7 mouse cellular contexts compared by ENCODE assay signal in genomic region chr9:67040963-67041839, GRCm38 (mm10). TPM values are rescaled to one million over a fixed set of nuclear protein-coding genes. Genes with fewer than 3 reads are reported as not detected.
DNase-seq lines count a peak whose midpoint lies in the region; ATAC-seq and TF ChIP-seq lines count a peak whose summit lies in the region.

No protein-coding gene starts in this region.

- peak overlapping the region; percentile 25 for H3K4me2 ChIP-seq in CH12.LX (ENCODE audit: insufficient read depth, low read depth, poor library complexity, severe bottlenecking)
- H3K4me2 ChIP-seq in heart, postnatal 0 days (ENCODE audit: low read depth, low read length) = peak overlapping the region; percentile 77
- H3K4me2 ChIP-seq in liver, postnatal 0 days (ENCODE audit: low read depth, low read length) = peak overlapping the region; percentile 83

- peaks cover 0 to 29% of the 10 kb centered on the region in 2 experiments for H3K36me3 ChIP-seq in CH12.LX (replicated peaks in 1 of 2; ENCODE audit: control insufficient read depth in 1 of 2, insufficient read depth in 1 of 2, low read length in 1 of 2)
- peaks cover 0 to 48% of the 10 kb centered on the region in 2 experiments; a peak in 2 of 4 replicates for H3K36me3 ChIP-seq in MEL (ENCODE audit: control insufficient read depth in 1 of 2, insufficient read depth in 2 of 2, low read length in 2 of 2)
- H3K36me3 ChIP-seq in heart, postnatal 0 days (replicated peaks; ENCODE audit: control insufficient read depth, insufficient read depth, low read length) = peaks cover 61% of the 10 kb centered on the region
- H3K36me3 ChIP-seq in liver, postnatal 0 days (replicated peaks; ENCODE audit: insufficient read depth, low read length) = peaks cover under 1% of the 10 kb centered on the region

- intact Hi-C loops in left cerebral cortex, postnatal 36 days (cut with DNase I) = loop anchor here (5.0 kb wide), 2 partner anchors 209 to 249 kb away; partner anchors contain the start of gene Aph1c

- H3K4me1 ChIP-seq in CH12.LX (ENCODE audit: control insufficient read depth in 1 of 2, insufficient read depth in 2 of 2) = peaks cover 0 to 66% of the 10 kb centered on the region in 2 experiments; a peak in 2 of 4 replicates
- peaks cover 30 to 38% of the 10 kb centered on the region in 2 experiments for H3K4me1 ChIP-seq in MEL (ENCODE audit: control insufficient read depth in 1 of 2, insufficient read depth in 2 of 2, low read length in 2 of 2)
- H3K4me1 ChIP-seq in heart, postnatal 0 days (ENCODE audit: control insufficient read depth, insufficient read depth) = peaks cover 41% of the 10 kb centered on the region
- peaks cover 54% of the 10 kb centered on the region for H3K4me1 ChIP-seq in liver, postnatal 0 days (ENCODE audit: insufficient read depth)

- ATAC-seq in heart, postnatal 0 days (ENCODE audit: insufficient read depth, low read depth) = no peak
- no peak for ATAC-seq in liver, postnatal 0 days

- TF ChIP-seq POLR2A in CH12.LX (IDR thresholded peaks at IDR 0.05; ENCODE audit: low read depth, low read length) (no peak), MEL (IDR thresholded peaks at IDR 0.05; ENCODE audit: control insufficient read depth in 1 of 2, insufficient read depth in 1 of 2, low read depth in 1 of 2, low read length in 2 of 2, poor library complexity in 1 of 2) (no peak)

- no peak for TF ChIP-seq RAD21 in CH12.LX (IDR thresholded peaks at IDR 0.05; ENCODE audit: low read depth, low read length)
- TF ChIP-seq RAD21 in MEL (IDR thresholded peaks at IDR 0.05; ENCODE audit: low read depth, low read length) = no peak

- no peak overlapping the region for H3K9ac ChIP-seq in CH12.LX (ENCODE audit: insufficient read depth, low read depth)
- H3K9ac ChIP-seq in MEL (ENCODE audit: control insufficient read depth, low read depth, low read length, poor library complexity, severe bottlenecking) = peak overlapping the region; percentile 78
- peak overlapping the region; percentile 98 for H3K9ac ChIP-seq in heart, postnatal 0 days (replicated peaks; ENCODE audit: low read depth, low read length)
- peak overlapping the region; percentile 92 for H3K9ac ChIP-seq in liver, postnatal 0 days (replicated peaks)

- peaks cover 2% of the 10 kb centered on the region; the same call in 1 of the 2 replicates for H3K79me2 ChIP-seq in CH12.LX (replicated peaks; ENCODE audit: control insufficient read depth, extremely low read depth, insufficient read depth, poor library complexity, severe bottlenecking)
- peaks cover 44% of the 10 kb centered on the region for H3K79me2 ChIP-seq in MEL (ENCODE audit: control insufficient read depth, insufficient read depth, low read length, poor library complexity)

- DNase-seq in CH12.LX (ENCODE audit: extremely low read depth) (no peak), MEL (ENCODE audit: low read depth, low spot score) (peak; percentile 59), MN1 (ENCODE audit: low spot score) (no peak)
- no peak for DNase-seq in heart, postnatal 0 days (ENCODE audit: low spot score)
- DNase-seq in liver, postnatal 0 days = peak; percentile 29
- no peak for DNase-seq in urinary bladder, adult 2 months (ENCODE audit: low spot score)
- DNase-seq in left cerebral cortex, postnatal 36 days (ENCODE audit: low spot score in 2 of 2) = no peak

- dilution Hi-C loops in CH12.LX (cut with MboI; ENCODE audit: extremely low pct_ligation_motif_present, extremely low pct_unique_long_range_greater_than_20kb, low sequenced_read_pairs) = no loop called here

- no peak for TF ChIP-seq EP300 in CH12.LX (IDR thresholded peaks at IDR 0.05; ENCODE audit: low read length)
- TF ChIP-seq EP300 in MEL (IDR thresholded peaks at IDR 0.05; ENCODE audit: low read depth in 1 of 2, low read length in 2 of 2) = no peak
- TF ChIP-seq EP300 in heart, postnatal 0 days (IDR thresholded peaks at IDR 0.05; ENCODE audit: low read depth) = no peak
- TF ChIP-seq EP300 in liver, postnatal 0 days (IDR thresholded peaks at IDR 0.05; ENCODE audit: low read depth) = no peak

- no peak overlapping the region for H3K27ac ChIP-seq in CH12.LX (ENCODE audit: insufficient read depth, low read depth)
- peak overlapping the region; percentile 89 for H3K27ac ChIP-seq in MEL (ENCODE audit: control insufficient read depth, low read depth, low read length)
- H3K27ac ChIP-seq in heart, postnatal 0 days (ENCODE audit: low read depth) = peak overlapping the region; percentile 97
- H3K27ac ChIP-seq in liver, postnatal 0 days (ENCODE audit: low read depth) = peak overlapping the region; percentile 87

- no peaks in the 10 kb centered on the region for H3K27me3 ChIP-seq in CH12.LX (replicated peaks)
- no peaks in the 10 kb centered on the region for H3K27me3 ChIP-seq in MEL (ENCODE audit: control insufficient read depth in 1 of 2, insufficient read depth in 2 of 2, low read length in 2 of 2)
- no peaks in the 10 kb centered on the region for H3K27me3 ChIP-seq in heart, postnatal 0 days (ENCODE audit: control insufficient read depth, insufficient read depth, low read length)
- H3K27me3 ChIP-seq in liver, postnatal 0 days (ENCODE audit: insufficient read depth, low read length) = peaks cover 6% of the 10 kb centered on the region; the same call in 1 of the 2 replicates

- in situ Hi-C loops in CH12.LX (cut with MboI; ENCODE audit: low pct_ligation_motif_present, low pct_unique_long_range_greater_than_20kb, low sequenced_read_pairs) = loop anchor here (5.0 to 10.0 kb wide), 4 partner anchors 39 to 224 kb away; no protein-coding TSS in a partner anchor

- 7% methylated on average over 4 of the region's 4 CpGs for whole genome bisulfite sequencing in heart, postnatal 0 days
- WGBS in liver, postnatal 0 days (ENCODE audit: insufficient replicate concordance) = 27% methylated on average over 4 of the region's 4 CpGs

- TF ChIP-seq CTCF in CH12.LX (conservative IDR thresholded peaks at IDR 0.05 in 1 of 2, IDR thresholded peaks at IDR 0.05 in 1 of 2; ENCODE audit: low read depth in 2 of 2, low read length in 2 of 2) (no peak), MEL (IDR thresholded peaks at IDR 0.05 in 2 of 3, conservative IDR thresholded peaks at IDR 0.05 in 1 of 3; ENCODE audit: control insufficient read depth in 1 of 3, insufficient read depth in 1 of 3, low read depth in 2 of 3, low read length in 3 of 3, poor library complexity in 1 of 3, severe bottlenecking in 1 of 3) (no peak)
- no peak for TF ChIP-seq CTCF in heart, postnatal 0 days (IDR thresholded peaks at IDR 0.05; ENCODE audit: low read depth)
- no peak for TF ChIP-seq CTCF in liver, postnatal 0 days (IDR thresholded peaks at IDR 0.05; ENCODE audit: low read depth)

- H3K9me3 ChIP-seq in CH12.LX (replicated peaks; ENCODE audit: low read length) (no peaks in the 10 kb centered on the region), MEL (replicated peaks; ENCODE audit: insufficient read depth, low read length) (no peaks in the 10 kb centered on the region)
- H3K9me3 ChIP-seq in heart, postnatal 0 days (replicated peaks; ENCODE audit: control insufficient read depth, low read length) = no peaks in the 10 kb centered on the region
- H3K9me3 ChIP-seq in liver, postnatal 0 days (ENCODE audit: low read length) = no peaks in the 10 kb centered on the region

- H3K4me3 ChIP-seq in CH12.LX (replicated peaks in 1 of 3; ENCODE audit: low read depth in 2 of 3, low read length in 2 of 3, poor library complexity in 1 of 3) = peak overlapping the region in 2 of 3 experiments; percentile 74 to 92
- peak overlapping the region; percentile 58 to 74 for H3K4me3 ChIP-seq in MEL (ENCODE audit: control insufficient read depth in 1 of 2, insufficient read depth in 1 of 2, low read depth in 2 of 2, low read length in 2 of 2)
- peak overlapping the region; percentile 80 for H3K4me3 ChIP-seq in heart, postnatal 0 days (ENCODE audit: low read depth, low read length)
- H3K4me3 ChIP-seq in liver, postnatal 0 days (ENCODE audit: low read depth, low read length) = peak overlapping the region; percentile 94

TF ChIP-seq in CH12.LX, 34 proteins besides CTCF, POLR2A, EP300 and RAD21:
- TF ChIP-seq SMC3 (IDR thresholded peaks at IDR 0.05; ENCODE audit: low read depth, low read length) (no peak), GABPA (IDR thresholded peaks at IDR 0.05; ENCODE audit: insufficient replicate concordance, low read depth, low read length) (no peak), ZNF384 (IDR thresholded peaks at IDR 0.05; ENCODE audit: low read depth, low read length) (peak; percentile 81), JUND (conservative IDR thresholded peaks at IDR 0.05; ENCODE audit: low read depth, low read length) (no peak), ZKSCAN1 (IDR thresholded peaks at IDR 0.05; ENCODE audit: borderline replicate concordance, low read depth, low read length) (no peak), MEF2A (IDR thresholded peaks at IDR 0.05; ENCODE audit: borderline replicate concordance, low read depth, low read length) (no peak), JUN (IDR thresholded peaks at IDR 0.05; ENCODE audit: insufficient read depth, low read depth, low read length) (no peak)

TF ChIP-seq in MEL, 35 proteins besides CTCF, POLR2A, EP300 and RAD21 (continues in another document):
- no peak for TF ChIP-seq GABPA (IDR thresholded peaks at IDR 0.05; ENCODE audit: low read depth, low read length)
- peak; percentile 8; the same call in 1 of the 2 replicates for TF ChIP-seq SIN3A (IDR thresholded peaks at IDR 0.05; ENCODE audit: low read length)
- no peak for TF ChIP-seq SMC3 (IDR thresholded peaks at IDR 0.05; ENCODE audit: low read depth, low read length)
- TF ChIP-seq ZKSCAN1 (IDR thresholded peaks at IDR 0.05; ENCODE audit: low read depth, low read length) = no peak; the same call in 1 of the 2 replicates
- TF ChIP-seq GATA1 (IDR thresholded peaks at IDR 0.05; ENCODE audit: low read depth, low read length) = no peak
- peak; percentile 98 for TF ChIP-seq ZNF384 (IDR thresholded peaks at IDR 0.05; ENCODE audit: low read depth, low read length)
- no peak for TF ChIP-seq POLR2AphosphoS2 (IDR thresholded peaks at IDR 0.05; ENCODE audit: low read length)
- TF ChIP-seq MYC (IDR thresholded peaks at IDR 0.05; ENCODE audit: low read depth, low read length) = 0 out of 2 replicates have a peak, but pooled peaks have one; percentile 7
- peak; percentile 6 for TF ChIP-seq MXI1 (IDR thresholded peaks at IDR 0.05; ENCODE audit: low read depth, low read length)
- TF ChIP-seq JUND (IDR thresholded peaks at IDR 0.05; ENCODE audit: low read depth, low read length) = no peak

RNA-seq across cellular contexts. Expression of gene Tpm1, which starts 8.0 kb away (rescaled TPM):
- total RNA-seq in CH12.LX (2012; rRNA removed) (34.6 and 34.9 TPM in 2 replicates), CH12.LX (2014; rRNA removed) (63.1 and 67.2 TPM in 2 replicates), MEL (2012; rRNA removed) (38.2 and 56.5 TPM in 2 replicates)
- polyA plus RNA-seq in CH12.LX (2012; ENCODE audit: insufficient read length, low read depth) (178 and 213 TPM in 2 replicates), MEL (2012; ENCODE audit: insufficient read depth in 1 of 2, insufficient read length in 2 of 2, low read depth in 1 of 2, low replicate concordance in 2 of 2, missing spikeins in 1 of 2) (100 to 1,000 TPM in 1 of 2 experiments, not detected in 1; 113 TPM)
- total RNA-seq in heart, postnatal 0 days (2014; rRNA removed; ENCODE audit: low replicate concordance) = 3,473 and 3,533 TPM in 2 replicates
- polyA plus RNA-seq in heart, postnatal 0 days (2015; fragmentation: Nextera tagmentation; extraction: Ambion mirVana) = 10,043 and 10,309 TPM in 2 replicates
- polyA plus RNA-seq in liver, postnatal 0 days (2015; fragmentation: Nextera tagmentation; extraction: Ambion mirVana) = 85.7 and 147 TPM in 2 replicates
- 5,954 and 6,025 TPM in 2 replicates for polyA plus RNA-seq in urinary bladder, adult 2 months (2012; rRNA removed)
- total RNA-seq in left cerebral cortex, postnatal 36 days (2021) = 100 to 1,000 TPM; 230 to 232 TPM

Comparison
In these comparisons a context has a peak if more than half of its experiments do, and no peak if none do; other contexts are left out.
1. DNase-seq: peak in MEL (single experiment) and liver, postnatal 0 days (single experiment); none in CH12.LX (single experiment), heart, postnatal 0 days (single experiment), MN1 (single experiment), urinary bladder, adult 2 months (single experiment) and left cerebral cortex, postnatal 36 days (0 of 2).
2. H3K4me2 ChIP-seq: peak in every context shown above with its lines; median percentile 83 in liver, postnatal 0 days; 77 in heart, postnatal 0 days; 25 in CH12.LX.
3. RNA of gene Tpm1, which starts 8.0 kb away (polyA plus RNA-seq): 10,043 to 10,309 TPM in heart, postnatal 0 days and 5,954 to 6,025 TPM in urinary bladder, adult 2 months; 178 to 213 TPM in CH12.LX, 113 TPM in MEL and 85.7 to 147 TPM in liver, postnatal 0 days; every median in the first group is over 10 times any median in the second.
4. Of the 35 proteins assayed by ChIP-seq in both MEL and CH12.LX: peak only in MEL: MXI1, MYC, NRF1 and SIN3A; only in CH12.LX: none; in both: ZNF384; in neither: 30.
5. Peak in every context shown above with its lines, with median percentiles within 50 percentile points of each other: H3K4me3 ChIP-seq.